Mouse (Mus musculus) small intestine, adult 2 months (tissue): ENCODE data around the gene Rbbp8nl.

Experiments used
- CTCF ChIP-seq: fragments of 200-500 bp; IDR thresholded peaks from 2 replicates; pipeline ENCODE4 v1.5.1; 2012; ENCODE audit warnings: low read depth, mild to moderate bottlenecking, control low read depth, inconsistent platforms, low read length, moderate library complexity, mixed read lengths; ENCODE audit not compliant: insufficient replicate concordance, insufficient read length; ENCODE audit errors: extremely low read depth
- POLR2A ChIP-seq: fragments of 200-500 bp; IDR thresholded peaks from 2 replicates; pipeline ENCODE4 v1.6.1; 2012; ENCODE audit warnings: low read depth, mild to moderate bottlenecking, control low read depth, inconsistent platforms, low read length, moderate library complexity

DNA sequence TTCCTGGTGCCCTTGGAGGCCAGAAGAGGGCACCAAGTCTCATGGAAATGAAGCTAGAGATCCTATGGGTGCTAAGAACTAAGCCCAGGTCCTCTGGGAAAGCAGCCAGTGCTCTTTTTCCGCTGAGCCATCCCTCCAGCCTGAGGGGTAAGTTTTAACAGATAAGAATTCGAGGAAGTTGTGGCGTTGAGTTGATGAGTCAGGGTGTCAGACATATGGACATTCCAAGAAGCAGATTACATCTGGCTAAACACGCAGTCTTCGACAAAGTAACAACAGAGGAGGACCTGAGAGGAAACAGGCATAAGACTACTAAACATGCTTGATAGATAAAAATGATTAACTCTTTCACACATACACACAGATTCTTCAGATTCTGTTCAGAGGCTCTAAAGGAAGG, 51.1 kb downstream of the Rbbp8nl start:
- TF ChIP-seq CTCF (no peak), POLR2A (no peak)
